Mouse (Mus musculus) right cerebral cortex, adult 18-20 months (tissue): Measurements from ENCODE around the gene Glud1.
"Not testable (repeated sequence)": the region's sequence is repeated elsewhere in the genome, so short reads cannot be mapped to it uniquely, and the experiment has no call there.

Source experiments
- DNase-seq: peaks from one replicate; pipeline ENCODE4 v3.0.0; 2022; ENCODE audit warnings: mixed read lengths

Gene Glud1

GRCm38 (mm10) chr14:34312339-34313048, 2.0 kb downstream of the Glud1 start:
- DNase-seq = no peak

GRCm38 (mm10) chr14:34313612-34314011, 3.1 kb downstream of the Glud1 start:
- DNase-seq = no peak

GRCm38 (mm10) chr14:34314383-34314782, 3.9 kb downstream of the Glud1 start:
- DNase-seq = not testable (repeated sequence)

GRCm38 (mm10) chr14:34314796-34315195, 4.3 kb downstream of the Glud1 start:
- DNase-seq = no peak

GRCm38 (mm10) chr14:34316346-34316745, 5.8 kb downstream of the Glud1 start:
- DNase-seq = no peak

- DNase-seq = no peak
These were observed 6.9 kb downstream of the Glud1 start for GRCm38 (mm10) chr14:34317431-34317830.

GRCm38 (mm10) chr14:34318113-34318512, 7.6 kb downstream of the Glud1 start:
- no peak for DNase-seq

- DNase-seq = no peak
These were observed 13.1 kb downstream of the Glud1 start for GRCm38 (mm10) chr14:34323576-34324085.

- DNase-seq = no peak
These were observed 16.1 kb downstream of the Glud1 start for GRCm38 (mm10) chr14:34326606-34327005.

GRCm38 (mm10) chr14:34327618-34328017, 17.1 kb downstream of the Glud1 start:
- DNase-seq = no peak

GRCm38 (mm10) chr14:34330657-34331158, 20.2 kb downstream of the Glud1 start:
- DNase-seq = no peak

GRCm38 (mm10) chr14:34331886-34332285, 21.4 kb downstream of the Glud1 start:
- DNase-seq = peak; percentile 28

- DNase-seq = peak; percentile 51
These were observed 21.9 kb downstream of the Glud1 start for GRCm38 (mm10) chr14:34332476-34332875.

- no peak for DNase-seq
These were observed 28.9 kb downstream of the Glud1 start for GRCm38 (mm10) chr14:34339446-34339845.

- no peak for DNase-seq
These were observed 31.5 kb downstream of the Glud1 start for GRCm38 (mm10) chr14:34341993-34342392.

- no peak for DNase-seq
These were observed 32.6 kb downstream of the Glud1 start for GRCm38 (mm10) chr14:34343078-34343477.

- DNase-seq = no peak
These were observed 33.8 kb downstream of the Glud1 start for GRCm38 (mm10) chr14:34344361-34344760.

- no peak for DNase-seq
These were observed 35.4 kb downstream of the Glud1 start for GRCm38 (mm10) chr14:34345771-34346566.

GRCm38 (mm10) chr14:34347084-34347483, 36.6 kb downstream of the Glud1 start:
- DNase-seq = no peak

GRCm38 (mm10) chr14:34348301-34348700, 37.8 kb downstream of the Glud1 start:
- DNase-seq = no peak

GRCm38 (mm10) chr14:34349007-34349406, 38.5 kb downstream of the Glud1 start:
- no peak for DNase-seq

GRCm38 (mm10) chr14:34351660-34352059, 41.1 kb downstream of the Glud1 start:
- DNase-seq = no peak

GRCm38 (mm10) chr14:34352523-34352922, 42.0 kb downstream of the Glud1 start:
- no peak for DNase-seq

- DNase-seq = no peak
These were observed 42.8 kb downstream of the Glud1 start for GRCm38 (mm10) chr14:34353326-34353725.
